ENCODE assay signal across 11 mouse cellular contexts in genomic region chr1:90203341-90203740, GRCm38 (mm10). TPM values are rescaled to one million over a fixed set of nuclear protein-coding genes. Genes with fewer than 3 reads are reported as not detected.
A peak's percentile ranks its signal among the peaks of the same experiment; 100 is the strongest.
DNase-seq lines count a peak whose midpoint lies in the region; ATAC-seq and TF ChIP-seq lines count a peak whose summit lies in the region.
"Had no signal": no experiment of that assay in that cellular context is flagged by ENCODE, and none has a peak within 500 bp of the region (broad histone marks: within the 10 kb centered on the region; RNA-seq: fewer than 3 reads in every experiment).

No protein-coding gene starts in this region.

- in situ Hi-C loops in ES-E14 (cut with MboI; ENCODE audit: low sequenced_read_pairs in 2 of 2, unreplicated experiment in 2 of 2): no loop called here

- DNase-seq in heart, postnatal 36 days: no peak
- no peak for DNase-seq in ES-E14 (ENCODE audit: low read depth, low spot score)
- DNase-seq in hindbrain, embryonic 10.5 days (ENCODE audit: low spot score): no peak
- no peak for DNase-seq in midbrain, embryonic 10.5 days (ENCODE audit: low spot score)
- no peak for DNase-seq in thymus, postnatal 4 days
- no peak for DNase-seq in left cerebral cortex, adult 11 months (ENCODE audit: low spot score)
- no peak for DNase-seq in frontal cortex, postnatal 10 days (ENCODE audit: low spot score in 2 of 2)

- H3K4me3 ChIP-seq in heart, embryonic 12.5 days: peak overlapping the region; percentile 60
- H3K4me3 ChIP-seq in ES-E14 (ENCODE audit: insufficient read depth in 1 of 2, low read depth in 1 of 2, low read length in 2 of 2, poor library complexity in 1 of 2, severe bottlenecking in 1 of 2): peak overlapping the region; percentile 28 to 58; a peak in 1 of 4 replicates
- H3K4me3 ChIP-seq in hindbrain, embryonic 10.5 days: peak overlapping the region; percentile 61
- peak overlapping the region; percentile 70 for H3K4me3 ChIP-seq in midbrain, embryonic 10.5 days

- ATAC-seq in heart, embryonic 12.5 days (ENCODE audit: insufficient number of reproducible peaks, low FRiP score): no peak

- peaks cover 30% of the 10 kb centered on the region for H3K4me1 ChIP-seq in heart, embryonic 12.5 days (replicated peaks)
- peaks cover 3 to 16% of the 10 kb centered on the region in 2 experiments; a peak in 3 of 4 replicates for H3K4me1 ChIP-seq in ES-E14 (ENCODE audit: control insufficient read depth in 2 of 2, insufficient read depth in 2 of 2, low read length in 2 of 2, poor library complexity in 1 of 2)
- peaks cover 70% of the 10 kb centered on the region for H3K4me1 ChIP-seq in hindbrain, embryonic 10.5 days (replicated peaks)
- peaks cover 64% of the 10 kb centered on the region for H3K4me1 ChIP-seq in midbrain, embryonic 10.5 days

- peak overlapping the region; percentile 66 for H3K4me2 ChIP-seq in heart, embryonic 12.5 days

- H3K27ac ChIP-seq in heart, embryonic 12.5 days (ENCODE audit: poor library complexity, severe bottlenecking): no peak overlapping the region
- no peak overlapping the region for H3K27ac ChIP-seq in ES-E14 (ENCODE audit: insufficient read depth, low read depth, low read length, poor library complexity, severe bottlenecking)
- peak overlapping the region; percentile 87; the same call in 1 of the 2 replicates for H3K27ac ChIP-seq in hindbrain, embryonic 10.5 days
- H3K27ac ChIP-seq in midbrain, embryonic 10.5 days (replicated peaks): peak overlapping the region; percentile 91; the same call in 1 of the 2 replicates

- intact Hi-C loops in heart, postnatal 36 days (cut with DNase I): loop anchor here (2.0 to 5.0 kb wide), 2 partner anchors 43 to 159 kb away; no protein-coding TSS in a partner anchor

- peaks cover 22% of the 10 kb centered on the region for H3K27me3 ChIP-seq in heart, embryonic 12.5 days (replicated peaks)
- peaks cover 26% of the 10 kb centered on the region for H3K27me3 ChIP-seq in hindbrain, embryonic 10.5 days (ENCODE audit: insufficient read depth, poor library complexity, severe bottlenecking)
- peaks cover 26% of the 10 kb centered on the region for H3K27me3 ChIP-seq in midbrain, embryonic 10.5 days (ENCODE audit: low read depth, poor library complexity, severe bottlenecking)

- no peaks in the 10 kb centered on the region for H3K36me3 ChIP-seq in heart, embryonic 12.5 days
- H3K36me3 ChIP-seq in ES-E14 (ENCODE audit: control insufficient read depth, insufficient read depth, low read length, poor library complexity, severe bottlenecking): no peaks in the 10 kb centered on the region
- H3K36me3 ChIP-seq in hindbrain, embryonic 10.5 days: no peaks in the 10 kb centered on the region
- H3K36me3 ChIP-seq in midbrain, embryonic 10.5 days: 0 out of 2 replicates have a peak, but pooled peaks cover 3% of the 10 kb centered on the region

- H3K9ac ChIP-seq in heart, embryonic 12.5 days: peak overlapping the region; percentile 59
- peak overlapping the region; percentile 34; the same call in 1 of the 2 replicates for H3K9ac ChIP-seq in ES-E14 (ENCODE audit: insufficient read depth, low read depth, low read length, poor library complexity, severe bottlenecking)

- 12% methylated on average over 11 of the region's 11 CpGs for WGBS in heart, embryonic 12.5 days
- 6% methylated on average over 11 of the region's 11 CpGs for WGBS in hindbrain, embryonic 10.5 days
- WGBS in midbrain, embryonic 10.5 days: 5% methylated on average over 11 of the region's 11 CpGs

- no peaks in the 10 kb centered on the region for H3K9me3 ChIP-seq in heart, embryonic 12.5 days (replicated peaks)
- no peaks in the 10 kb centered on the region for H3K9me3 ChIP-seq in ES-E14 (ENCODE audit: control insufficient read depth, insufficient read depth, low read depth, low read length)
- no peaks in the 10 kb centered on the region for H3K9me3 ChIP-seq in hindbrain, embryonic 10.5 days
- H3K9me3 ChIP-seq in midbrain, embryonic 10.5 days (replicated peaks): no peaks in the 10 kb centered on the region

TF ChIP-seq in ES-E14, 5 proteins besides CTCF, POLR2A, EP300 and RAD21:
- TF ChIP-seq HCFC1 (IDR thresholded peaks at IDR 0.05; ENCODE audit: borderline replicate concordance, insufficient read depth, low read length) (no peak), CHD2 (IDR thresholded peaks at IDR 0.05; ENCODE audit: low read depth, low read length) (no peak), ZC3H11A (IDR thresholded peaks at IDR 0.05; ENCODE audit: borderline replicate concordance, low read depth, low read length) (no peak), MAFK (IDR thresholded peaks at IDR 0.05; ENCODE audit: insufficient read depth, low read depth, low read length) (no peak), ZNF384 (IDR thresholded peaks at IDR 0.05; ENCODE audit: low read depth, low read length) (no peak)

RNA-seq across cellular contexts. Expression of gene Ackr3, which starts 0.4 kb away (rescaled TPM):
- polyA plus RNA-seq in heart, embryonic 12.5 days (2016; fragmentation: Nextera tagmentation; extraction: Ambion mirVana): 49.4 and 52.2 TPM in 2 replicates
- 10 to 100 TPM; 56.4 to 92.5 TPM for total RNA-seq in heart, postnatal 36 days (2021)
- total RNA-seq in ES-E14 (2012; rRNA removed): 2.2 and 3.8 TPM in 2 replicates
- polyA plus RNA-seq in hindbrain, embryonic 10.5 days (2016; fragmentation: Nextera tagmentation; extraction: Ambion mirVana): 19.2 and 22.3 TPM in 2 replicates
- 26.3 and 30.9 TPM in 2 replicates for polyA plus RNA-seq in midbrain, embryonic 10.5 days (2016; fragmentation: Nextera tagmentation; extraction: Ambion mirVana)
- total RNA-seq: neutrophil, adult 5-6 weeks had no signal

RNA-seq across cellular contexts. Expression of gene Iqca, which starts 50.1 kb away (rescaled TPM):
- not detected in 2 replicates for polyA plus RNA-seq in heart, embryonic 12.5 days (2016; fragmentation: Nextera tagmentation; extraction: Ambion mirVana)
- total RNA-seq in heart, postnatal 36 days (2021): not detected
- 0.21 and 0.27 TPM in 2 replicates for total RNA-seq in ES-E14 (2012; rRNA removed)
- 0.25 and 1.4 TPM in 2 replicates for polyA plus RNA-seq in hindbrain, embryonic 10.5 days (2016; fragmentation: Nextera tagmentation; extraction: Ambion mirVana)
- polyA plus RNA-seq in midbrain, embryonic 10.5 days (2016; fragmentation: Nextera tagmentation; extraction: Ambion mirVana): 0.15 and 0.30 TPM in 2 replicates
- total RNA-seq: adrenal gland, postnatal 36 days; neutrophil, adult 5-6 weeks had no signal
- polyA plus RNA-seq: C2C12 had no signal

Comparison
In these comparisons a context has a peak if more than half of its experiments do, and no peak if none do; other contexts are left out.
1. H3K27ac ChIP-seq: peak in hindbrain, embryonic 10.5 days (single experiment) and midbrain, embryonic 10.5 days (single experiment); none in heart, embryonic 12.5 days (single experiment) and ES-E14 (single experiment).
2. Peak in every context shown above with its lines, with median percentiles within 50 percentile points of each other: H3K4me3 ChIP-seq.